Mouse (Mus musculus) C2C12 (cell line): ENCODE data around the gene Hoga1.

Experiments used
- CTCF ChIP-seq: IDR thresholded peaks from one replicate; pipeline ENCODE4 v1.5.1; 2011; ENCODE audit not compliant: control insufficient read depth, insufficient read depth, insufficient read length
- FOSL1 ChIP-seq: IDR thresholded peaks from one replicate; pipeline ENCODE4 v1.8.0; 2011; ENCODE audit warnings: mild to moderate bottlenecking, low read length; ENCODE audit not compliant: poor library complexity, insufficient read depth, severe bottlenecking
- MAX ChIP-seq: IDR thresholded peaks from one replicate; pipeline ENCODE4 v1.6.1; 2011; ENCODE audit warnings: mild to moderate bottlenecking, control low read depth

GRCm38 (mm10) chr19:42050251-42050650 lies 4.8 kb downstream of the Hoga1 start:
- TF ChIP-seq CTCF (no peak), FOSL1 (no peak), MAX (no peak)
